Mouse (Mus musculus) lung, postnatal 0 days (tissue): ENCODE measurements around the gene Itpripl1.

Experiments
- CTCF ChIP-seq: IDR thresholded peaks from 2 replicates; pipeline ENCODE4 v1.5.1; 2016; ENCODE audit warnings: antibody characterized with exemption, mild to moderate bottlenecking
- EP300 ChIP-seq: IDR thresholded peaks from 2 replicates; pipeline ENCODE4 v1.6.1; 2016; ENCODE audit warnings: antibody characterized with exemption, mild to moderate bottlenecking, control low read depth

DNA sequence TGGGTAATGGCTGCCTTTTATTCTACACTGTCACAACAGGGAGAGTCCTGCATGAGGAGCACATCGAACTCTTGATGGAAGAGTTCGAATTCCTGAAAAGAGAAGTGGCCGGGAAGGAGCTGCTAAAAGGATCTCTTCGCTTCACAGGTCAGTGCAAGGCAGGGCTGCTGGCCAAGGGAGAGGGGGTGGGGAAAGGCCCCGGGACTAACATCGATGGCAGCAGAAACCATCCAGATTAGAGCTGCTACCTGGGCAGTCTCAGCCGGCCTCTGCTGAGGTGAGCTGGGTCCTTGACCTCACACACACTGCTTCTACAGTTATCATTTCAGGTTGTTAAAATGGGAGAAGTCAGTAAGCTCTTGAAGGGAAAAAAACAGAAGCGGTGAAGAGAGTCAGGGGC is 51.2 kb downstream of the Itpripl1 start:
- TF ChIP-seq CTCF (no peak), EP300 (no peak)
